Mouse (Mus musculus) gastrocnemius, adult 2 months (tissue): Measurements from ENCODE around the gene Treh. TPM values are rescaled to one million over a fixed set of nuclear protein-coding genes. Genes with fewer than 3 reads are reported as not detected.

Experiments used
- DNase-seq: peaks from one replicate; pipeline ENCODE4 v3.0.0; 2022
- H3K27ac ChIP-seq: fragments of 200-600 bp; 2 replicates; pipeline ENCODE4 v1.8.1; 2022; ENCODE audit warnings: mild to moderate bottlenecking
- H3K4me3 ChIP-seq: fragments of 200-600 bp; 2 replicates; pipeline ENCODE4 v1.8.1; 2022; ENCODE audit warnings: mild to moderate bottlenecking, moderate library complexity
- CTCF ChIP-seq: fragments of 200-600 bp; IDR thresholded peaks from 2 replicates; pipeline ENCODE4 v1.8.1; 2022; ENCODE audit warnings: antibody characterized with exemption, mild to moderate bottlenecking, moderate library complexity
- intact Hi-C: fragments of 180-260 bp; cut with DNase I; formaldehyde crosslinking; loops from one replicate; pipeline ENCODE4 v1.15.1; 2025
- total RNA-seq, 2 experiments: library from RNA; stranded (reverse); gene quantifications; 2 replicates each; pipeline ENCODE4 v1.2.3; 2021

The Treh gene
- total RNA-seq, 2 experiments from 2014 or later = not detected

DNA sequence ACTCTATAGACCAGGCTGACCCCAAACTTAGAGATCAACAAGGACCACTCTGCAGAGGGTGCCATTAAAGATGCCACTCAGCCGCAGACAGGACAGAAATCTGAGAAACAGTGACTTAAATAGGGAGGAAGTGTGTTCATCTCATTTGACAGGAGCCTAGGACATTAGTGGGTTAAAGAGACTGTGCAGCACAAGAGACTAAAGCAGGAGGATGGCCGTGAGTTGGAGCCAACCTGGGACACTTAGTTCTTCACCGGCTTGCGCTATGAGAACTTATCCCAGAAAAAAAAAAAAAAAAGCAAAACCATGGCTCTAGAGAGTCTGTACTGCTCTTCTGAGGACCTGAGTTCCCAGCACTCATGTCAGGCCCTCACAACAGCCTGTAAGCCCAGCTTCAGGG, 25.4 kb upstream of the Treh start:
- Histone ChIP-seq H3K27ac (no peak overlapping the region), H3K4me3 (no peak overlapping the region)
- intact Hi-C loops = no loop called here
- no peak for TF ChIP-seq CTCF
- DNase-seq = no peak

- no peak for TF ChIP-seq CTCF
- intact Hi-C loops = no loop called here
- no peak overlapping the region for H3K27ac ChIP-seq
Observed at GRCm38 (mm10) chr9:44648881-44649281, 24.2 kb upstream of the Treh start.

GRCm38 (mm10) chr9:44652027-44652426, 21.0 kb upstream of the Treh start:
- H3K4me3 ChIP-seq = no peak overlapping the region
- no peak overlapping the region for H3K27ac ChIP-seq
- TF ChIP-seq CTCF = peak; percentile 93
- intact Hi-C loops = loop anchor here (1.0 to 2.0 kb wide), 2 partner anchors 149 to 198 kb away; partner anchors contain the start of gene Upk2
- DNase-seq = peak; percentile 86

More at GRCm38 (mm10) chr9:44648881-44649281, 24.2 kb upstream of the Treh start:
- H3K4me3 ChIP-seq = no peak overlapping the region
- DNase-seq = no peak

- intact Hi-C loops = loop anchor here (2.0 kb wide), 1 partner anchor 151 kb away; no protein-coding TSS in a partner anchor
- no peak for DNase-seq
- no peak overlapping the region for H3K27ac ChIP-seq
- H3K4me3 ChIP-seq = no peak overlapping the region
- no peak for TF ChIP-seq CTCF
Observed at GRCm38 (mm10) chr9:44653896-44654295, 19.1 kb upstream of the Treh start.

- intact Hi-C loops = loop anchor here (1.0 to 5.0 kb wide), 3 partner anchors 30 to 92 kb away; no protein-coding TSS in a partner anchor
- H3K27ac ChIP-seq = peak overlapping the region; percentile 46
- peak; percentile 84 for TF ChIP-seq CTCF
Observed at GRCm38 (mm10) chr9:44655098-44656066, 17.7 kb upstream of the Treh start.

DNA sequence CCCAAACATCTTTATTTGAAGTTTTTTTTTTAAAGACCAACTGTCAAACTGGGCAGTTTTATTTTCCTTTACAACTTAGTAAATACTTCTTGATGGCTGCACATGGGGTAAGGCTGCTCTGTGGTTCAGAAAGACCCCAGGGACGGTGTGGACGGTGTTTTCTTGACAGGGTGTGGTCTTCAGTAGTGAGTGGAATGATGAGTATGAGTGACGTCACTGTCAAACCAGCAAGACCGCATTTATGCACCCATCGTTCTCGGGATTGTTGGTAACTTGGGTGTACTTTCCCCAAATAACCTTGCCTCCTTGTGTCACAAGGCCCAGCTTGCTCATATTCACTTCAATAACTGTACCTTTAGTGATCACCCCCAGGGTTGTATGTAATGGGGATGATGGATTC, 9.3 kb upstream of the Treh start:
- intact Hi-C loops = no loop called here
- TF ChIP-seq CTCF = no peak
- no peak for DNase-seq

More at GRCm38 (mm10) chr9:44655098-44656066, 17.7 kb upstream of the Treh start:
- DNase-seq = peak; percentile 70
- H3K4me3 ChIP-seq = peak overlapping the region; percentile 79

GRCm38 (mm10) chr9:44671416-44671815, 1.6 kb upstream of the Treh start:
- intact Hi-C loops = no loop called here
- no peak overlapping the region for H3K4me3 ChIP-seq
- no peak for TF ChIP-seq CTCF
- H3K27ac ChIP-seq = no peak overlapping the region
- no peak for DNase-seq

More for the DNA sequence above, 9.3 kb upstream of the Treh start:
- Histone ChIP-seq H3K4me3 (no peak overlapping the region), H3K27ac (no peak overlapping the region)

GRCm38 (mm10) chr9:44672291-44672865, 655 bp upstream of the Treh start:
- intact Hi-C loops = no loop called here
- TF ChIP-seq CTCF = no peak
- H3K27ac ChIP-seq = no peak overlapping the region

GRCm38 (mm10) chr9:44678288-44678871, 5.3 kb downstream of the Treh start:
- DNase-seq = no peak
- intact Hi-C loops = no loop called here
- peak; percentile 50 for TF ChIP-seq CTCF
- Histone ChIP-seq H3K4me3 (no peak overlapping the region), H3K27ac (no peak overlapping the region)

More at GRCm38 (mm10) chr9:44672291-44672865, 655 bp upstream of the Treh start:
- no peak overlapping the region for H3K4me3 ChIP-seq
- DNase-seq = no peak

DNA sequence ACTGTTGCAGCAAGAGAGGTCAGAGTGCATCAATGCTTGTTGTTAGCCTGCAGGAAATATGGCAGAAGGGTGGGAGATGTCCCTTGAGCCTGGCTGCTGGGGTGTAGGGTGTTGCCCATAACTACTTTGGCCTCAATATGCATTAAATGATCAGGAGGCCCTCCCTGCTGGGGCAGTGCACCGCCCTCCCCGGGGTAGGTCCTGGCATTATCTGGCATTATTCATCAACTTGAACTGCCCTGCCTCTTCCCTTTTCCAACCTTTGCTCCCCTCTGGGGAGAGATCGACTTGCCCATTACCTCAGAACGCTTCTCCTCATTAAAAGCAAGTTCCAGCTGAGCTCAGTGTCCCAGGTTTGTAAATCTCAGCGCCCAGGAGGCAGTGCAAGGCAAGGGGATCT, 6.5 kb downstream of the Treh start:
- DNase-seq = no peak
- no peak for TF ChIP-seq CTCF
- no peak overlapping the region for H3K27ac ChIP-seq
- H3K4me3 ChIP-seq = no peak overlapping the region
- intact Hi-C loops = no loop called here

DNA sequence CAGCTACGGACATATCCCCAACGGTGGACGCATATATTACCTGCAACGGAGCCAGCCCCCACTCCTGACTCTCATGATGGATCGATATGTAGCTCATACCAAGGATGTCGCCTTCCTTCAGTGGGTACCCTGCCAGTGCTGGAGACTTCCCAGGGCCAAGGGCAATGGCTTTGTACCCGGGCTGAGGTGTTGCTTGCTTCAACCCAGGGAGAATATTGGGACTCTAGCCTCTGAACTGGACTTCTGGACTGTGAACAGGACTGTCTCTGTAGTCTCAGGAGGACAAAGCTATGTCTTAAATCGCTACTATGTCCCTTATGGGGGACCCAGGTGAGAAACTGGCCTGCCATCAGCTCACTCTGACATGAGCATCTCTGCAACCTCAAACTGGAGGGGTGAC, 10.0 kb downstream of the Treh start:
- Histone ChIP-seq H3K27ac (no peak overlapping the region), H3K4me3 (no peak overlapping the region)
- intact Hi-C loops = no loop called here
- TF ChIP-seq CTCF = no peak
- no peak for DNase-seq
